Mouse (Mus musculus): ENCODE measurements around the gene Arid1b.

DNA sequence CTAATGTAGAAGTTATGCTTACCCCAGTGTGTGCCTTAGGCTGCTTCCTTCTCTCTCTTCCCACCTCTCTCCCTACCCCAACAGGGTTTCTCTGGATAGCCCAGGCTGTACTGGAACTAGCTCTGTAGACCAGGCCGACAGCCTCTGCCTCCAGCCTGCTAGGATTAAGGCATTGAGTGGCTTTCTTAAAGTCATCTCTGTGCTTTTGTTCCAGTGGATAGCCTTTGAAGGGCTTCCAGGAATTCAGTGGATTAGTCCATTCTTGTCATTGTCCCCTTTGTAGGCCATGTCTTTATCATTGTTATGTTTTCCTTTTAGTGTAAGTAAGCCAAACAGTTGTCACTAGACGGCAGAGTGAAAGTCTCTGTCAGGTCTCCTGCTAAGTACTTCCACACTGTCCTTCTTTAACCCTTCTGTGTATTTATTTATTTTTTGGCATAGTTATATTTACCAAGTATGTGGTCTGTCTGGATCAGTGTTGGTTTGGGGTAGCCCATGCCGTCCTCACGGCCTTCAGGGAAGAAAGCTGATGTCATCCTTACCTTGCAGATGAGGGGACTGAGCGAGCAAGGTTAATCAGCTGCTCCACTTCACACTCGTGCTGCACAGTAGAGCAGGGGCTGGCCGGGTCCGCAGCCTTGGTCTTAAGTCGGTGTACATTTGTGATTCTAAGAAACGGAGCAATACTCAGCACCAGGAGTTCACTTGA lies 58.1 kb downstream of the Arid1b start:
- no peak for TF ChIP-seq GATA2 (IDR thresholded peaks at IDR 0.05; ENCODE audit: borderline replicate concordance, low read depth, low read length)
- TF ChIP-seq CTCF (IDR thresholded peaks at IDR 0.05; ENCODE audit: low read depth, low read length) = no peak
- TF ChIP-seq GATA1 (IDR thresholded peaks at IDR 0.05; ENCODE audit: borderline replicate concordance, low read length) = no peak
- no peak for TF ChIP-seq POLR2AphosphoS5 (IDR thresholded peaks at IDR 0.05; ENCODE audit: insufficient replicate concordance, low read depth, low read length)
- TF ChIP-seq TAL1 (conservative IDR thresholded peaks at IDR 0.05; ENCODE audit: low read depth, low read length) = no peak
